Mouse (Mus musculus) bone marrow, adult 2 months (tissue): Measurements from ENCODE around the gene Snx30.

Experiments
- CTCF ChIP-seq: fragments of 200-500 bp; IDR thresholded peaks from 2 replicates; pipeline ENCODE4 v1.5.1; 2011; ENCODE audit warnings: low read length, control low read depth; ENCODE audit not compliant: control insufficient read depth, insufficient read depth
- POLR2A ChIP-seq: fragments of 200-500 bp; IDR thresholded peaks from 2 replicates; pipeline ENCODE4 v1.6.1; 2011; ENCODE audit warnings: low read depth, mild to moderate bottlenecking, control low read depth, low read length, borderline replicate concordance; ENCODE audit not compliant: control insufficient read depth

- TF ChIP-seq CTCF (no peak), POLR2A (no peak)
Observed at GRCm38 (mm10) chr4:59806879-59807195, 1.2 kb downstream of the Snx30 start.
